Mouse (Mus musculus): Measurements from ENCODE around the gene Prkcb. TPM values are rescaled to one million over a fixed set of nuclear protein-coding genes. Genes with fewer than 3 reads are reported as not detected.
"Not testable (repeated sequence)": the region's sequence is repeated elsewhere in the genome, so short reads cannot be mapped to it uniquely, and the experiment has no call there.

The Prkcb gene
- 107 and 117 TPM in 2 replicates for polyA plus RNA-seq (2015; fragmentation: Nextera tagmentation; extraction: Ambion mirVana)

DNA sequence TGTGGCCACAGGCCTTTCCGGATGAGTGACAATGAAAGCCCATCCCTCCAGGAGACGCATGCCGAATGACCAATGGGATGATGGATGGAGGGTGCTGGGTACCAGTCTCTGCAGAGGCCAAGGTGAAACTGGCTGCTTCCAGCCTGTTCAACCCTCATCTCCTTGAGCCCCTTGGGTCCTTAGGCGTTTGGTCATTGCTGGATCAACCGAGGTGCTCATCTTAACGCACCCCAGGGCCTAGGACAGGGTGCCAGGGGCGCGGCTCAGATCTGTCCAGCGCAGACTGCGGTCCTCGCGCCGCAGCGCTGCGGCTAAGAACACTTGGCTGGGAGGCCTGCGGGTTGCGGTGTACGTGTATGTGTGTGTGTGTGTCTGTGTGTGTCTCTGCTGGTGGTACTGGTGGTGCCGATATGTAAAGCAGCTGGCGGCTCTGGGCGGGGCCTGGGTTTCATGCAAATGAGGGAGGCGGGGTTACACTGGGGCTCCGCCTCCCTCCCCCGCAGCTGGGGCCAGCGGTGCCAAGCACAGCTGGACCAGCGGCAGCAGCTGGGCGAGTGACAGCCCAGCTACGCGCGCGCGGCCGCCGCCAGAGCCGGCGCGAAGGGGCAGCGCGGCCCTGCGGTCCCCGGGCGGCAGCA, at the start of gene Prkcb:
Prkcb (plus strand) TSS at position 147 of the 638 bp plus-strand sequence.
- peak; percentile 94 for ATAC-seq (replicated peaks)
- peak within 1 kb of the TSS; percentile 81 for H3K27ac ChIP-seq
- peak within 1 kb of the TSS; percentile 95 for H3K4me2 ChIP-seq
- peak within 1 kb of the TSS; percentile 83 for H3K4me3 ChIP-seq
- peaks cover 22% of the 10 kb centered on the region for H3K4me1 ChIP-seq
- no peaks in the 10 kb centered on the region for H3K36me3 ChIP-seq (replicated peaks)
- H3K9me3 ChIP-seq = no peaks in the 10 kb centered on the region
- 2% methylated on average over 42 of the region's 42 CpGs for WGBS
- peak within 1 kb of the TSS; percentile 76 for H3K9ac ChIP-seq
- H3K27me3 ChIP-seq (replicated peaks) = 0 out of 2 replicates have a peak, but pooled peaks cover 5% of the 10 kb centered on the region

DNA sequence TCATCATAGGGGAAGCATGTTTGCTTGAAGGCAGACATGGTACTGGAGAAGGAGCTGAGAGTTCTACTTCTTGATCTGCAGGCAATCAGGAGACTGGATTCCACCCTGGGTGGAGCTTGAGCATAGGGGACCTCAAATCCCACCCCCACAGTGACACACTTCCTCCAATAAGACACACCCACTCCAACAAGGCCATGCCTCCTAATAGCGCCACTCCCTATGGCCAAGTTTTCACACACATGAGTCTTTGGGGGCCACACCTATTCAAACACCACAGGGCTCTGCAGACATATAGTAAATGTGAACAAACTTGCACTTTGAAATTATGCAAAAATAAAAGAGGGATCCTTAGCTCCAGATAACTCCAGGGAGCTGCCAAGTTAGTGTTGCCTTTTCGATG, 49.6 kb upstream of the Prkcb start:
- Histone ChIP-seq H3K9me3 (no peaks in the 10 kb centered on the region), H3K4me1 (0 out of 2 replicates have a peak, but pooled peaks cover 4% of the 10 kb centered on the region), H3K36me3 (replicated peaks) (no peaks in the 10 kb centered on the region), H3K9ac (no peak overlapping the region), H3K27me3 (replicated peaks) (no peaks in the 10 kb centered on the region), H3K27ac (no peak overlapping the region), H3K4me3 (no peak overlapping the region), H3K4me2 (no peak overlapping the region)
- 96% methylated on average over 2 of the region's 2 CpGs for WGBS
- ATAC-seq (replicated peaks) = no peak

DNA sequence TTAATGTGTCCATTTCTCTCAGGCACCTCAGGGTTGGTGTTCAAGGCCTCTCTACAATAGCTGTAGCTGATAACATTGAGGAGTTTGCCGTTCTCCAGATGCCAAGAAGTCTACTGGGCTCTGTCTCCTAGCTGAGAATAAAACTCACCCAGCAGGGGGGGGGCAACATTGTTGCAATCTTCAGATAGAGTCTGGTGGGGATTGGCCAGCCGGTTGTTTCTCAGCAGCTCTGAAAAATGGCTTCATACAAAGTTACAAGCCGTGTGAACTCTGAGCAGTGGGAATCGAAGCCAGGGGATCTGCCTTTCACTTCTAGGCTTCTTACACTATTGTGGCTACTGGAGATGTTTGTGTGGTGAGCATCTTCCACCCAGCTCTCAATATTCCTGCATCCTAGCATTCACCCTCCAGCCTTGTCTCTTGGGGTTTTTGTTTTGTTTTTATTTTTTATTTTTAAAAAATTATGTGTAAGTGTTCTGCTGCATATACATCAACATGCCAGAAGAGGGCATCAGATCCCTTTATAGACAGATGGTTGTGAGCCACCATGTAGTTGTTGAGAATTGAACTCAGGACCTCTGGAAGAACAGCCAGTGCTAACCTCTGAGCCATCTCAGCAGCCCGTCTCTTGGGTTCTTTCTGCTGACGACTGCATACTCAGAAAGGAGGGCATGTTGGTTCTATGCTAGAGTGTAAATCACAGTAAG, 48.0 kb upstream of the Prkcb start:
- no peak overlapping the region for H3K4me3 ChIP-seq
- no peak overlapping the region for H3K9ac ChIP-seq
- 0 out of 2 replicates have a peak, but pooled peaks cover under 1% of the 10 kb centered on the region for H3K4me1 ChIP-seq
- no peaks in the 10 kb centered on the region for H3K27me3 ChIP-seq (replicated peaks)
- H3K36me3 ChIP-seq (replicated peaks) = no peaks in the 10 kb centered on the region
- H3K9me3 ChIP-seq = no peaks in the 10 kb centered on the region
- no peak for ATAC-seq (replicated peaks)
- 87% methylated on average over 6 of the region's 6 CpGs for WGBS
- H3K27ac ChIP-seq = no peak overlapping the region
- H3K4me2 ChIP-seq = no peak overlapping the region

DNA sequence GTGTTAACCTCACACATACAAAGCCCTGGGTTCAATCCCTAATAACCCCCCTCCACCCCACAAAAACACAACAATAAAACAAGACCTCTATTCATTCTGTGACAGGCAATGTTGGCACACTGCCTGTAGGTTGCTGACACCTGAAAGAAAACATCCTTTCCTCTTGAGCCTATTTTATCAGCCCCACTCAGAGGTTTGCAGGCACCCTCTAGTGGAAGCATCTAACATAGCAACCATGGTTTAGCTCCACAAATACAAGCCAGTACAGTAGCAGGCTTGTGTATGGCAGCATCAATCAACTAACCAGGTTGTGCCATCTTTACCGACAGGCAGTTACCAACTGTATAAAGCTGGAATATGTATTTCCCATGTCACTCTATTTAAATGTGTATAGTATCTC, 46.3 kb upstream of the Prkcb start:
- Histone ChIP-seq H3K27ac (no peak overlapping the region), H3K27me3 (replicated peaks) (no peaks in the 10 kb centered on the region), H3K9me3 (no peaks in the 10 kb centered on the region), H3K4me3 (no peak overlapping the region), H3K9ac (no peak overlapping the region), H3K36me3 (replicated peaks) (no peaks in the 10 kb centered on the region), H3K4me1 (no peaks in the 10 kb centered on the region), H3K4me2 (no peak overlapping the region)
- peak; percentile 52; the same call in 1 of the 2 replicates for ATAC-seq (replicated peaks)
- 44% methylated on average over 1 of the region's 1 CpGs for WGBS

DNA sequence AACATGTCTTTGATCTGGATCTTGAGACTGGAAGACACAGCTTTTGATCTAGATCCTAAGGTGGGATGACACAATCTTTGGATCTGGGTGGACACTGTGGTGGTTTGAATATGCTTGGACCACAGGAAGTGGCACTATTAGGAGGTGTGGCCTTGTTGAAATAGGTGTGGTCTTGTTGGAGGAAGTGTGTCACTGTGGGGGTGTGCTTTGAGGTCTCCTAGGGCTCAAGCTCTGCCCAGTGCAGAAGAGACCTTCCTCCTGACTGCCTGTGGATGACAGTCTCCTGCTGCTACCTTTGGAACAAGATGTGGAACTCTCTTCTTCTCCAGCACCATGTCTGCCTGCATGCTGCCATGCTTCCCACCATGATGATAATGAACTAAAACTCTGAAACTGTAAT, 45.8 kb upstream of the Prkcb start:
- not testable (repeated sequence) for H3K27ac ChIP-seq; H3K9me3 ChIP-seq; H3K4me2 ChIP-seq; H3K9ac ChIP-seq; ATAC-seq (replicated peaks); H3K4me3 ChIP-seq; H3K27me3 ChIP-seq (replicated peaks); H3K4me1 ChIP-seq; H3K36me3 ChIP-seq (replicated peaks)

DNA sequence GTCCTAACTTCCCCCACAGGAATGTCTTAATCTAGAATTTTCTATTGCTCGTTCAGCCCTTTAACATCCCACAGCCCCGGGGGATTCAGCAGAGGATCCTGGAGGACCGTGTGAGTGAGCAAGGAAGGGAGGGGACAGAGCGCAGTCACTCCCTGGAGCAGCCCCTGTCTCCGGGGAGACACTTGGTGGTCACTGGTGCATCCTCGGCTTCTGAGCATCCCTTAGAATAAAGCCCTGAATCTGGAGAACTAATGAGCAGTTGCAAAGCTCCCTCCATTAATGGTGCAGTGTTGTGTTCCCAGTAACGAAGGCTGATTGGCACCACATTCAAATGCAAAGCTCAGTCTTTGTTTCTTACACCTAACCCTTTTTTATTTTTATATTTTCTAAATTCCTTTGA, 44.4 kb upstream of the Prkcb start:
- Histone ChIP-seq H3K27ac (no peak overlapping the region), H3K9ac (no peak overlapping the region), H3K36me3 (replicated peaks) (no peaks in the 10 kb centered on the region), H3K9me3 (no peaks in the 10 kb centered on the region), H3K4me3 (no peak overlapping the region), H3K4me1 (no peaks in the 10 kb centered on the region), H3K4me2 (no peak overlapping the region), H3K27me3 (replicated peaks) (no peaks in the 10 kb centered on the region)
- ATAC-seq (replicated peaks) = no peak
- 20% methylated on average over 7 of the region's 7 CpGs for WGBS

DNA sequence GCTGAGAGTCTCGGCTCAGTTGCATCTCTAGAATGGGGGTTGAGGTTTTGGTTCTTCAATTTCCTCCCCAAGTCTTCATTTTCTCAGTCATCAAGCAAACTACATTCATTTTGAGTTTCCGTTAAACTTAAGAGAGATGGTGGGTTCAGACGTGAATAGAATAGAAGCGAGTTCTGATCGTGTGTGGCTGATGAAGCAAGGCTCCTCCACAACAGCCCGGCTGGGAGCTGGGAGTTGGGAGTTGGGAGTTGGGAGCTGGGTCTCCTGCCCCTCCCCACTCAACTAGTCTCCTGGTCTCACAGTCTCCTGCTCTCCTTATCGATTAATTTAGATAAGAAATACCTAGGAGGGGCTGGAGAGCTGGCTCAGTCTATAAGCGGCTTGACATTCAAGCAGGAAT, 44.0 kb upstream of the Prkcb start:
- WGBS = 58% methylated on average over 8 of the region's 8 CpGs

DNA sequence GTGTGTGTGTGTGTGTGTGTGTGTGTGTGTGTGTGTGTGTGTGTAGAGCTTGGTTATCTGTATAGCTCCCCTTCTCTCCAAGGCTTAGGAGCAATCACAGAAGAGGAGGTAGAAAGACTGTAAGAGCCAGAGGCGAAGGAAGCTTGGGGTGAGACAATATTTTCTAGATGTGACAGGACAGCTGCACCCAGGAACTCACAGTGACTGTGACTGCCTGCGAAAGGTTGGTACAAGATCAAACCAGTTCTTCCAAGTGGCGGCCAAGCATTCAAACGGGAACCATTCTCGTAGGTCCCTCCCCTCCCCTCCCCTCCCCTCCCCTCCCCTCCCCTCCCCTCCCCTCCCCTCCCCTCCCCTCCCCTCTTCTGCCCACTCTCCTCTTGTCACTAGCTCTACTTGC, 42.6 kb upstream of the Prkcb start:
- ATAC-seq (replicated peaks) = no peak
- WGBS = 51% methylated on average over 5 of the region's 5 CpGs
- Histone ChIP-seq H3K4me3 (no peak overlapping the region), H3K36me3 (replicated peaks) (no peaks in the 10 kb centered on the region), H3K4me1 (no peaks in the 10 kb centered on the region), H3K4me2 (no peak overlapping the region), H3K9ac (no peak overlapping the region), H3K9me3 (no peaks in the 10 kb centered on the region), H3K27me3 (replicated peaks) (no peaks in the 10 kb centered on the region), H3K27ac (no peak overlapping the region)

More for the DNA sequence above, 44.0 kb upstream of the Prkcb start:
- Histone ChIP-seq H3K9me3 (no peaks in the 10 kb centered on the region), H3K4me3 (no peak overlapping the region), H3K4me1 (no peaks in the 10 kb centered on the region), H3K27ac (no peak overlapping the region), H3K9ac (no peak overlapping the region), H3K27me3 (replicated peaks) (no peaks in the 10 kb centered on the region), H3K36me3 (replicated peaks) (no peaks in the 10 kb centered on the region), H3K4me2 (no peak overlapping the region)
- ATAC-seq (replicated peaks) = no peak

DNA sequence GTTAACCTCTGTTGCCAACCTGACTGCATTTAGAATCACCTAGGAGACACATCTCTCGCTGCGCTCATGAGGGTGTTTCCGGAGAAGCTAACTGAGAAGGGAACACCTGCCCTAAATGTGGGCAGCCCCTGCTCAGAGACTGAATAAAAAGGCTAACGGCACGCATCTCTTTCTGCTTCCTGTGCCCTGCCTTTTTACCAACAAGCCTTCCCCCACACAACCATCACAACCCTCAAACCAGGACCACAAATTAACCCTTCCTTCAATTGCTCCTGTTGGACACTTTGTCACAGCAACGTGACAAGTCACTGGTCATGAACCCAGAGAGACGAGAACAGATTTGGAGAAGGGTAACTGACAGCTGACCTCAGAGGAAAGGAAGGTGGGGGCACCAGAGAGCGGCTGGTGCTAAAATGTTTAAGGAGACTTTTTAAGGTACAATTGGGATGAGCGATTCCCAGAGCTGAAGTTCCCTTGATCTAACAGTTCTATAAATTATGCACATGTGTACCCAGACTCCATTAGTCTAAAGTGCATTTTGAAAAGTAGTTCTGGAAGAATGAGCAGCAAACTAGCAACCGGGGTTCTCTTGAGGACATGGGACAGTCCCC, 41.2 kb upstream of the Prkcb start:
- no peaks in the 10 kb centered on the region for H3K36me3 ChIP-seq (replicated peaks)
- H3K4me3 ChIP-seq = no peak overlapping the region
- no peak overlapping the region for H3K4me2 ChIP-seq
- ATAC-seq (replicated peaks) = no peak
- WGBS = 78% methylated on average over 10 of the region's 10 CpGs
- peaks cover 3% of the 10 kb centered on the region; the same call in 1 of the 2 replicates for H3K4me1 ChIP-seq
- no peaks in the 10 kb centered on the region for H3K27me3 ChIP-seq (replicated peaks)
- no peak overlapping the region for H3K27ac ChIP-seq
- no peaks in the 10 kb centered on the region for H3K9me3 ChIP-seq
- H3K9ac ChIP-seq = no peak overlapping the region

DNA sequence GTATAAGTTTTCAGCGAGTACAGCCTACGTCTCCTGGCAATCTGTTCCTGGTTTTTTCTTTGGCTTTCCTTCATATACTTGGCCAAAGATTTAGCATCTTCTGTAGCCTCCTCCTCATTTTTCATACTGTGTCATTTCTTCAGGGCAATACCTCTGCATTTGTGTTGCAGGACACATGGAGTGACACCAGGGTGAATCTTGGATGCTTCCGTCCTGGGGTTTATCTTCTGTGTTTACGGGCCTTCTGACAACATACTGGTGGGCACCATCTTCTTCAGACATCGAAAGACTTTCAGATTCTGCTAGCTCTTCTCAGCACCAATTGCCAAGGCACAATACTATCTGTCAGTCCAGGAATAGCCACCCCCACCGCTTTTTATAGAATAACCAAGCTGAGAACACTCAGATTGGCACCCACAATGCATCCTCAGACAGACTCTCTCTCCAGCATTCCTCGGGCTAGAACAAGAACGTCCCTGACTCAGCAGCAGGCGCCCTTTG, 39.2 kb upstream of the Prkcb start:
- Histone ChIP-seq H3K4me1 (peaks cover 3% of the 10 kb centered on the region; the same call in 1 of the 2 replicates), H3K27ac (no peak overlapping the region), H3K27me3 (replicated peaks) (no peaks in the 10 kb centered on the region), H3K9me3 (no peaks in the 10 kb centered on the region), H3K9ac (no peak overlapping the region), H3K36me3 (replicated peaks) (no peaks in the 10 kb centered on the region), H3K4me2 (no peak overlapping the region), H3K4me3 (no peak overlapping the region)
- no peak for ATAC-seq (replicated peaks)
- 90% methylated on average over 9 of the region's 9 CpGs for WGBS

DNA sequence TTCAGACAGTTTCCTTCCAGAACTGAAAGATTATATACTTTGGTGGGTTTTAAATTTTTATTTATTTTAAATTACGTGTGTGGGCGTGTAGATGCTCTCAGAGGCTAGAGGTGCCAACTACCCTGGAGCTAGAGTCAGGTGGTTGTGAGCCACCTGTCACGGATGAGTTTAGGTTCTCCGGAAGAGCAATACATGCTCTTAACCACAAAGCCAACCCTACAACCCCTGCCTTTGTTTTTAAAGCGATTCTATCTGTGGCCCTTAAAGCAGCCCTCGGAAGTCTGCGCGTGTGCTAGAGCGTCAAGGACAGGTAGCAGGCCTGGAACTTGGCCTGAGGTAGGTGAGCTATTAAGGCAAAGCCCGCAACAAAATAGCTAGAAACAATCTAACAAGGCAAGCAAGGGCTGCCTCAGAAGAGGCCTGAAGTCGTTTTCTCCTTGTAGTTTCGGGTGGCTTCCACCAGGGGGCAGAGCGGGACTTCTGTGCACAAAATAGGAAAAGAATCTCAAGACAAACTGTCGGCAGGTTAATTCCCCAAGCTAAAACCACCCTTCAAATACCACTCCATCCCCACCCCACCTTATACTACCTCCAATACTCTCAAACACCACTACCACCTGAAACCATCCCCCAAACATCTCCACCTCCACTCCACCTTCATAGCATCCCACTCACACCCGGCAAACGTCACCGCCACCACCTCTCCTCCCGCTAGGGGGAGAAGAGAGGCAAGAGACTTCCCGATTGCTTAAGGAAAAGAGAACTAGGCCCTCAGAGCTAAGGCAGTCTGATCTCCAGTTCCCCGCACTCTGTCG, 37.1 kb upstream of the Prkcb start:
- no peak overlapping the region for H3K4me3 ChIP-seq
- H3K4me2 ChIP-seq = peak overlapping the region; percentile 31; the same call in 1 of the 2 replicates
- no peaks in the 10 kb centered on the region for H3K36me3 ChIP-seq (replicated peaks)
- H3K9me3 ChIP-seq = no peaks in the 10 kb centered on the region
- no peaks in the 10 kb centered on the region for H3K27me3 ChIP-seq (replicated peaks)
- H3K27ac ChIP-seq = no peak overlapping the region
- 28% methylated on average over 21 of the region's 21 CpGs for WGBS
- H3K4me1 ChIP-seq = peaks cover 3% of the 10 kb centered on the region; the same call in 1 of the 2 replicates
- 0 out of 2 replicates have a peak, but pooled peaks have one; percentile 45 for ATAC-seq (replicated peaks)
- no peak overlapping the region for H3K9ac ChIP-seq

DNA sequence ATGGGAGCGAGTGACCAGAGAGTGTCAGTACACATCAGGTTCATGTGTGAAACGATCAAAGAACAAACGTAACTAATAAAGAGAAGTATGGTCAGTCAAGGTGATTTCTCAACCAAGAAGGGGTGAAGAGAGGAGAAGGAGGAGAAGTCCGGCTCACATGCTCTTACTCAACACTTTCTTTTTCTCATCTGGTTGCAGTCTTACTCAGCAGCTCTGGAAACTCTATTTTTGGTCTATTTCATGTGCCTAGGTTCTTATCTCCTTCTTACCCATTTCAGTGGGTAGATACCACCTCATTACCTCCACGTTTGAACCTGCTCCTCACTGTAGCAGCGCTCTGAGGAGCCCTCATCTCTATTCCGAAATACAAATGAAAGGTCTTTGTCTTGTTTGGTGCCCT, 31.8 kb upstream of the Prkcb start:
- Histone ChIP-seq H3K27ac (no peak overlapping the region), H3K27me3 (replicated peaks) (no peaks in the 10 kb centered on the region), H3K4me1 (peaks cover 1% of the 10 kb centered on the region; the same call in 1 of the 2 replicates), H3K9me3 (no peaks in the 10 kb centered on the region), H3K4me3 (no peak overlapping the region), H3K4me2 (no peak overlapping the region), H3K36me3 (replicated peaks) (no peaks in the 10 kb centered on the region), H3K9ac (no peak overlapping the region)
- WGBS = 83% methylated on average over 7 of the region's 7 CpGs
- no peak for ATAC-seq (replicated peaks)

All from midbrain, embryonic 15.5 days (tissue).